Mouse (Mus musculus) heart, embryonic 11.5 days (tissue): ENCODE data around the gene Ankrd44. TPM values are rescaled to one million over a fixed set of nuclear protein-coding genes. Genes with fewer than 3 reads are reported as not detected.

Experiments
- ATAC-seq: fragments of 200-750 bp; cut with Nextera tagmentation; replicated peaks from 2 replicates; pipeline ENCODE4 v1.8.0; 2017; ENCODE audit warnings: moderate library complexity; ENCODE audit not compliant: insufficient number of reproducible peaks, low FRiP score, low TSS enrichment
- H3K27ac ChIP-seq: fragments of 300-500 bp; sonication (generic); 2 replicates; pipeline ENCODE4 v1.5.1; 2014; ENCODE audit warnings: mild to moderate bottlenecking, low read depth, low read length
- H3K27me3 ChIP-seq: fragments of 300-500 bp; sonication (generic); 2 replicates; pipeline ENCODE4 v1.6.1; 2014; ENCODE audit warnings: mild to moderate bottlenecking, low read length, mixed read lengths; ENCODE audit not compliant: control insufficient read depth, insufficient read depth
- H3K36me3 ChIP-seq: fragments of 300-500 bp; sonication (generic); 2 replicates; pipeline ENCODE4 v1.6.1; 2014; ENCODE audit warnings: mild to moderate bottlenecking, low read length, moderate library complexity, mixed read lengths; ENCODE audit not compliant: control insufficient read depth, insufficient read depth
- H3K4me1 ChIP-seq: fragments of 300-500 bp; sonication (generic); 2 replicates; pipeline ENCODE4 v1.6.1; 2014; ENCODE audit warnings: low read length; ENCODE audit not compliant: control insufficient read depth, insufficient read depth
- H3K4me2 ChIP-seq: fragments of 300-500 bp; sonication (generic); 2 replicates; pipeline ENCODE4 v1.6.1; 2014; ENCODE audit warnings: mild to moderate bottlenecking, moderate library complexity
- H3K4me3 ChIP-seq: fragments of 300-500 bp; sonication (generic); 2 replicates; pipeline ENCODE4 v1.5.1; 2014; ENCODE audit warnings: low read depth, low read length
- H3K9ac ChIP-seq: fragments of 300-500 bp; sonication (generic); 2 replicates; pipeline ENCODE4 v1.6.1; 2014; ENCODE audit warnings: mild to moderate bottlenecking, low read depth, low read length, moderate library complexity
- H3K9me3 ChIP-seq: fragments of 300-500 bp; sonication (generic); replicated peaks from 2 replicates; pipeline ENCODE4 v1.6.1; 2016; ENCODE audit warnings: low read length; ENCODE audit not compliant: control insufficient read depth
- WGBS: fragments of 180-500 bp; shearing (Covaris S2); extraction: QIAGEN DNeasy Blood & Tissue Kit; methylation state at CpG from one replicate; pipeline ENCODE4 v1.1.7; 2014; ENCODE audit not compliant: insufficient replicate concordance; 5-methylcytosine and 5-hydroxymethylcytosine counted together
- polyA plus RNA-seq: library from polyadenylated mRNA; unstranded; fragments of >200 nt; fragmentation: Nextera tagmentation; extraction: Ambion mirVana; gene quantifications from 2 replicates; pipeline ENCODE4 v1.2.1, GENCODE M21; 2014

Gene Ankrd44
- polyA plus RNA-seq, 1 experiment from 2014 or later, result 11.1 TPM

DNA sequence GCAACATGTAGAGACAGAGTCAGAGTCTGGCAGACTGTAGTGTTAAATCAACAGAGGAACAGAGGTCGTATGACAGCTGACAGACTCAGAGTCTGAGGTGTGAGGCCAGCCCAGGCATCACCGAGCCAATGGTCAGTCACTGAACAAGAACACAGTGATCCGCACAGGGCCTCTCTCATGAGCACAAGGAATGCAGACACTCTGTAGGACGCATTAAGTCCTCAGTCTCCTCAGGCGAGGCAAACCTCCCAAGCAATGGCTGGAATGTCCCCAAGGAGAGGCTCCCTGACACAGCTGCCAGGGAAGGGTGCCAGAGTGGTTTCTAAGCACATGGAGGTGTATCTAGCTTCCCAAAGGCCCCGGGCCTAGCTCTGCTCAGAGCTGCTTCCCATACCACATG, 96.0 kb downstream of the Ankrd44 start:
- WGBS, result 42% methylated on average over 6 of the region's 6 CpGs
- H3K27ac ChIP-seq, result no peak overlapping the region
- no peaks in the 10 kb centered on the region for H3K9me3 ChIP-seq
- H3K9ac ChIP-seq, result 0 out of 2 replicates have a peak overlapping the region, but pooled peaks have one; percentile 28
- H3K36me3 ChIP-seq, result no peaks in the 10 kb centered on the region
- H3K4me3 ChIP-seq, result no peak overlapping the region
- no peak overlapping the region for H3K4me2 ChIP-seq
- no peaks in the 10 kb centered on the region for H3K27me3 ChIP-seq
- peaks cover 24% of the 10 kb centered on the region for H3K4me1 ChIP-seq
- no peak for ATAC-seq

DNA sequence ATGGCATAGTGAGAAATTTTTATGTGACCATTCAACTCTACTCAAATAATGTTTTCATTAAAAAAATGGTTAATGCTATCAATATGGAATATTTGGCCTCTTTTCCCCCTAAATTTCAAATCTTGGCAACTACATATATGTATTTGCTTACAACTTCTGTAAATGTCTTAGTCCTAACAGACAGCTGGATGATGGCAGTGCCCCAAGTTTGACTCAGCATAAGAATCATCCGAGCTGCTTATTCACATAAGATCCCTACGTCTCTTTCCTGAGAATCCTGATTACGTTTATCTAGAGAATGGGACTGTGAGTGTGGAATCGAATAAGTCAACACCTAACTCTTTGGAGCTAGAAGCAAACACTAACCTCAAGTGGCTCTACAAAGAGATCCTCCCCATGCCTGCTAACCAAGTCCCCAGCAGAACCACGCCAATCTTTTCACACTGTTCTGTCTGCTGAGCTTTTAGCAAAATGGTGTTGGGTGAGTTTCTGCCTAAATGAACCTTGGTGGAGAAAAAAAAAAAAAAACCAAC, 96.4 kb downstream of the Ankrd44 start:
- WGBS, result 43% methylated on average over 5 of the region's 5 CpGs
- Histone ChIP-seq H3K9me3 (no peaks in the 10 kb centered on the region), H3K27ac (no peak overlapping the region), H3K27me3 (no peaks in the 10 kb centered on the region), H3K36me3 (no peaks in the 10 kb centered on the region), H3K4me3 (no peak overlapping the region), H3K9ac (no peak overlapping the region), H3K4me1 (peaks cover 24% of the 10 kb centered on the region), H3K4me2 (no peak overlapping the region)
- ATAC-seq, result no peak

DNA sequence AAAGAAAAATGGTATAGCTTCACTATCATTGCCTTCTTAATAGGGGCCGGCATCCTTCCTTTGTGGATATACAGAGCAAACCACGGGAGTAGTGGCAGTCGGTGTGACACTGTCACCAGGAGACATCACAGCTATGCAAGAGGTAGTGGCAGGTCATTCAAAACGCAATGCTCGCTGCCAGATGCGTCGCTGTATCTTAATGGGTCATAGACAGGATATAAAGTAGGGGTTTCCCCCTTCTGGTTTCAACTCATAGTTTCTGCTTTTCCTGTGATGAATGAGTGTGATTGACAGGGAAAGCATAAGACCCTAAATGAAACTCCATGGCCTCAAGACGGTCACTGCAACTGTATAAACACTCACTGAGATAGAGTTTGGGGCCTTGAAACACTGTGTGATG, 98.4 kb downstream of the Ankrd44 start:
- Histone ChIP-seq H3K9me3 (no peaks in the 10 kb centered on the region), H3K4me2 (no peak overlapping the region), H3K27ac (no peak overlapping the region), H3K27me3 (no peaks in the 10 kb centered on the region), H3K4me3 (no peak overlapping the region), H3K9ac (no peak overlapping the region), H3K4me1 (peaks cover 24% of the 10 kb centered on the region), H3K36me3 (no peaks in the 10 kb centered on the region)
- 76% methylated on average over 8 of the region's 8 CpGs for WGBS
- no peak for ATAC-seq

DNA sequence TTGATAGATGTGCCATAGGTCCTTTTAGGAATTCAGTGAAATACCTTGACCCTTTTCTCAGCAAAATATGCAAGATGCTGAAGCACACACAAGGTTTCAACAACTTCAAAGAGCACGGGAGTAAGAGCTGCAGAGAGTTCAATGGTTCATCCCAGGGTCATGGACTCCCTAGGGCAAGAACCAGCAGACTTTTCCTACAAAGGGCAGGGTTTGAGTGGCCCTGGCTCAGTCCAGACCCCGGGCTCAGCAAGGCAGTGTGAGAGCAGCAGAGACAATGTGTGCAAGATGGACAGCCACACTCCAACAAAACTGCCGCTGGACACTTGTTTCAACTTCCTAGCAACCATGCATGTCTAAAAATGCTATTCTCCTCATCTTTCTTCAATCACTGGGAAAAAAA, 98.8 kb downstream of the Ankrd44 start:
- ATAC-seq, result no peak
- H3K4me2 ChIP-seq, result no peak overlapping the region
- H3K9me3 ChIP-seq, result no peaks in the 10 kb centered on the region
- H3K4me3 ChIP-seq, result no peak overlapping the region
- H3K36me3 ChIP-seq, result no peaks in the 10 kb centered on the region
- H3K27me3 ChIP-seq, result no peaks in the 10 kb centered on the region
- H3K9ac ChIP-seq, result no peak overlapping the region
- H3K27ac ChIP-seq, result no peak overlapping the region
- H3K4me1 ChIP-seq, result peaks cover 24% of the 10 kb centered on the region
- 66% methylated on average over 3 of the region's 3 CpGs for WGBS

DNA sequence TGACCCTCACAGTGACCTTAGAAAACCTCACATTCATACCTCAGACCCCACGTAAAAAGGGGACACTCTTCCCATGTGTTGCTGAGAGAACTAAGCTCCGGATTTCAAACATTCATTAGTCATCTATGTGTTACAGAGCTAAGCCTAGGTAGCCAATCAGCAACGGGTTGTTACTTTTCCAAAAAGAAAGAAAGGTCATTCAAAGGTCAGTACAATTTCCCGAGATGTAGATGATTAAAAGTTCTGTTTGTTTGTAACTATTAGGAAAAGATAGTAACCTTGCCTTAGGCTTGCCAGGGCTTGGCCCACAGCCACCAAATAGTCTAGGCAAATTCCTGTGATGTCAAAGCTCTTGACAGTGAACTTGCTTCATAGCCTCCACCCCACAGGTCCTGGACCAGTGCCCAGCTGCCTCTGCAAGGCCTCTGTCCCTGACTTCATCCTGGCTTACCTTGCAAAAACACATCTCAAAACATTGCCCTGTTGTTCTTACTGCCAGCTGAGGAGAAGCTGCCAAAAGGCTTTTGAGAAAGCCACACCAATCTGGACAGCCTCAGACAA, 99.7 kb downstream of the Ankrd44 start:
- Histone ChIP-seq H3K4me1 (peaks cover 24% of the 10 kb centered on the region), H3K27ac (0 out of 2 replicates have a peak overlapping the region, but pooled peaks have one; percentile 38), H3K27me3 (no peaks in the 10 kb centered on the region), H3K4me3 (no peak overlapping the region), H3K36me3 (no peaks in the 10 kb centered on the region), H3K9me3 (no peaks in the 10 kb centered on the region), H3K4me2 (no peak overlapping the region), H3K9ac (no peak overlapping the region)
- 48% methylated on average over 4 of the region's 4 CpGs for WGBS
- ATAC-seq, result peak; percentile 39; the same call in 1 of the 2 replicates

DNA sequence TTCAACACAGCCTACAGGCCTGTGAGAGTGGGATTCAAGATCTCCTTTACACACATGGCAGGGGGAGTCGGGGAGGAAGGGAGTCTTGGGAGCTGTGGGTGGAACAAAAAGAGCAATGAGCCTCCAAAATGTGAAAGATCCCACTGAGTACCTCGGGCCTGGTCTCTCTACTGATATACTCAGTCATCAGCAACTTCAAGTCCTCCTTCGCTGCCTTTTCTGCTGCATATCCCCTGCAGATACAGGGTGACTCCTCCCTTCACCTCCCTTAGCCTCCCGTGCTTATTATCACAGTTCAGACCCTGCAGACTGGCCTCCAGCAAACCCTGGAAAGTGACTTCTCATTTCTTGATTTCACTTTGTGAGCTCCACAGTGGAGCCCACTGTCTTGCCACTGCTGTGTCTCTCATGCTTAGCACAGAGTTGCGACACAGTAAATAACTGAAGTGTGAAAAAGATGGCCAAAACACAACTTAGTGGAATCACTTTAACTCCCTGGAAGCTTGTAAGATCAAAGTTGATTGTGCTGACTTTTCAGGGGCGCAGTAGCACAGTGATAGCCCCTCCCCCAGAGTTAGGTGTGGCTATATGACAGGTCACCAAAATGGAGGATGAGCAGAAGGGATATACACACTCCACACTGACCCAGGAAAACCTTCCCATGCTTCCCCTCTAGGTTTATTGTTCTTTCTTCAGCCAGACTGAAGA, 100.3 kb downstream of the Ankrd44 start:
- Histone ChIP-seq H3K36me3 (no peaks in the 10 kb centered on the region), H3K4me2 (no peak overlapping the region), H3K9ac (no peak overlapping the region), H3K4me1 (peaks cover 24% of the 10 kb centered on the region), H3K9me3 (no peaks in the 10 kb centered on the region), H3K4me3 (no peak overlapping the region), H3K27me3 (no peaks in the 10 kb centered on the region), H3K27ac (no peak overlapping the region)
- ATAC-seq, result no peak
- WGBS, result 55% methylated on average over 6 of the region's 6 CpGs

DNA sequence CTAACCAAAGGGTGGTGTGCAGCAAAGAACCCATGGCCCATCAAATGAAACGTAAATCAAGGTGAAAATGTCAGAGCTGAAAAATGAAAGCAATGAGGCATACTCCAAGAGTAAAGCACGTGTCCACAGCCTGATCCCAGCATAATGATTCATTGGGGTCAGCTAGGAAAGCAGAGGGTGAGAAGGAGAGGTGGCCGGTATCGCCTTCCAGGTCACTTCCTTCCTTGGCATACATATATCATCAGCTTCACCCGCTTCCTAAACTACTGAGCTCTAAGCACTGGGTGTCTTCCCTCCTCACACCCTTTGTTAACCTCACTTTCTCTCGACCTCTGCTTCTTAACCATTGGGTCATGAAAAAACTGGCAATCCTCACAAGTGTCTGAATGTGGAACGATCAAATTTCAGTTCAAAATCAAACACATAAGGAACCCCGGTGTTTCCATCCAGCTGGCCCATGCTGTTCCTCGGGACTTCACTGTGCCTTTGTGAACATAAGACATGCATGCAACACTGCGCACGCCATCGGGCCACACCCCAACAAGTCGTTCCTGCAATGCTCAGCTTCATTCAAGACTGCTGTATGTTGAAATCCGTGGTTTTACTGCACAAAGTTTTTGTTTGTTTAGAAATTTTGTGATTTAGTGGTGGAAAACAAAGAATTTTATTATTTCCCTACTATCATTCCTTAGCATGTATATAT, 101.9 kb downstream of the Ankrd44 start:
- Histone ChIP-seq H3K4me2 (no peak overlapping the region), H3K9me3 (no peaks in the 10 kb centered on the region), H3K27me3 (no peaks in the 10 kb centered on the region), H3K4me1 (peaks cover 19% of the 10 kb centered on the region), H3K27ac (no peak overlapping the region), H3K36me3 (no peaks in the 10 kb centered on the region), H3K9ac (no peak overlapping the region), H3K4me3 (no peak overlapping the region)
- whole genome bisulfite sequencing, result 72% methylated on average over 14 of the region's 14 CpGs
- no peak for ATAC-seq

DNA sequence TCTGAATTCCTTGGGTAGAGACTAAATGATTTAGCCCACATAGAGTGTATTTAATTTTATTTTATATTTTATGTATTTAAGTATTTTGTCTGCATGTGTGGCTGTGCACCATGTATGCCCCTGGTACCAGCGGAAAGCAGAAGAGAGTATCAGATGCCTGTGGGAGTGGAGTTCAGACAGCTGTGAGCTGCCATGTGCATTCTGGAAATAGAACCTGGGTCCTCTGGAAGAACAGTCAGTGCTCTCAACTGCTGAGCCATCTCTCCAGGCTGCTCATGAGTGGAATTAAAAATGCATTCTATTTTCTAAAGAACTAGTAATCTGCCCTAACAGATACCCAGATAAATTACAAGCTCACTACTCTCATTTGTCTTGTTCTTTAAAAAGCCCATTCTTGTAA, 104.4 kb downstream of the Ankrd44 start:
- Histone ChIP-seq H3K9me3 (no peaks in the 10 kb centered on the region), H3K36me3 (no peaks in the 10 kb centered on the region), H3K4me1 (peaks cover 10% of the 10 kb centered on the region; the same call in 1 of the 2 replicates), H3K27me3 (no peaks in the 10 kb centered on the region), H3K9ac (no peak overlapping the region), H3K4me3 (no peak overlapping the region), H3K27ac (no peak overlapping the region), H3K4me2 (no peak overlapping the region)
- WGBS, result 92% methylated on average over 1 of the region's 1 CpGs
- no peak for ATAC-seq
